Comparison of ENCODE assay signal across 10 mouse cellular contexts in the genomic region with DNA sequence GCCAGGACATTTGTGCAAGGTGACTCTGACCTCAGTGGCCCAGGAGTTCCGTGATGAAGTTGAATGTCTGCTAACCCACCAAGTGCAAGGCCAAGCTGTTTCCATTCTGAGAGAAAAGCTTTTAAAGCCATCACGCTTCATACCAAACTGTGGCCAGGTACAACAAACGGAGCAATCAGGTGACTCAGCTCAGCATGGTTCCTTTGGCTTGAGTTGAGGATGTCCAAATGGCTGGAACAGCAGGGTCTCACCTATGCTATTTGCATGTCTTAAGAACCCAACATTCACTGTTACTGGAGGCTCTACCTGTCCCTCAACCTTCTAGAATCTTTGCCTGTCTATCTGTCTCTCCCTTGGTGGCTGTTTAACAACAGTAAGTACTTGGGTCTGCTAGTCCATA. TPM values are rescaled to one million over a fixed set of nuclear protein-coding genes. Genes with fewer than 3 reads are reported as not detected.
"Had no signal": no experiment of that assay in that cellular context is flagged by ENCODE, and none has a peak within 500 bp of the region (broad histone marks: within the 10 kb centered on the region; RNA-seq: fewer than 3 reads in every experiment).

No protein-coding gene starts in this region.

- H3K4me2 ChIP-seq: lung, embryonic 14.5 days; midbrain, embryonic 12.5 days; neural tube, embryonic 13.5 days; neural tube, embryonic 15.5 days; stomach, embryonic 15.5 days had no signal

- H3K27ac ChIP-seq: midbrain, embryonic 10.5 days; midbrain, embryonic 12.5 days; neural tube, embryonic 13.5 days; neural tube, embryonic 15.5 days; stomach, embryonic 15.5 days; stomach, postnatal 0 days had no signal

- DNase-seq: thymus, adult 2 months had no signal

- H3K27me3 ChIP-seq: midbrain, embryonic 12.5 days; neural tube, embryonic 13.5 days; neural tube, embryonic 15.5 days; stomach, embryonic 15.5 days had no signal

- H3K9ac ChIP-seq: lung, embryonic 14.5 days; midbrain, embryonic 12.5 days; neural tube, embryonic 13.5 days; neural tube, embryonic 15.5 days; stomach, embryonic 15.5 days had no signal

- H3K4me3 ChIP-seq: midbrain, embryonic 10.5 days; midbrain, embryonic 12.5 days; myocyte; neural tube, embryonic 13.5 days; neural tube, embryonic 15.5 days; stomach, embryonic 15.5 days had no signal

- H3K4me1 ChIP-seq: neural tube, embryonic 15.5 days; stomach, embryonic 15.5 days had no signal

- H3K9me3 ChIP-seq: midbrain, embryonic 10.5 days; midbrain, embryonic 12.5 days; neural tube, embryonic 15.5 days; stomach, embryonic 15.5 days had no signal

- H3K36me3 ChIP-seq: midbrain, embryonic 10.5 days; midbrain, embryonic 12.5 days; neural tube, embryonic 13.5 days; neural tube, embryonic 15.5 days; stomach, embryonic 15.5 days had no signal

RNA-seq across cellular contexts. Expression of a gene that starts 45.6 kb away (rescaled TPM):
- polyA plus RNA-seq: lung, embryonic 14.5 days; small intestine, adult 2 months; stomach, embryonic 15.5 days; stomach, postnatal 0 days had no signal
